Comparison of ENCODE assay signal across 8 mouse cellular contexts in genomic region chr1:153635521-153635920, GRCm38 (mm10). TPM values are rescaled to one million over a fixed set of nuclear protein-coding genes. Genes with fewer than 3 reads are reported as not detected.
DNase-seq lines count a peak whose midpoint lies in the region; ATAC-seq and TF ChIP-seq lines count a peak whose summit lies in the region.

No protein-coding gene starts in this region.

- H3K4me3 ChIP-seq in kidney, adult 2 months (ENCODE audit: insufficient read depth, low read depth, low read length) = no peak overlapping the region
- H3K4me3 ChIP-seq in kidney, embryonic 14.5 days (ENCODE audit: low read length) = no peak overlapping the region
- no peak overlapping the region for H3K4me3 ChIP-seq in left cerebral cortex, adult 2 months

- peak; percentile 94 for DNase-seq in kidney, adult 2 months
- DNase-seq in adrenal gland, postnatal 36 days = peak; percentile 60
- peak; percentile 47 to 70 for DNase-seq in gastrocnemius, postnatal 4 days (ENCODE audit: low spot score in 2 of 2)
- peak; percentile 37 to 46 for DNase-seq in left cerebral cortex, adult 2 months (ENCODE audit: extremely low spot score in 1 of 2, low spot score in 2 of 2)
- DNase-seq in skeletal muscle tissue, adult 2 months (ENCODE audit: low read depth, low spot score) = peak; percentile 69
- DNase-seq in MN1 (ENCODE audit: low spot score) = no peak

- no peak for TF ChIP-seq CTCF in kidney, adult 2 months (conservative IDR thresholded peaks at IDR 0.05; ENCODE audit: insufficient read depth, insufficient read length, low read depth, low read length)
- no peak for TF ChIP-seq CTCF in left cerebral cortex, adult 2 months (IDR thresholded peaks at IDR 0.05)

- no peak overlapping the region for H3K27ac ChIP-seq in kidney, adult 2 months (ENCODE audit: insufficient read depth, low read depth, low read length)
- H3K27ac ChIP-seq in kidney, embryonic 14.5 days (ENCODE audit: low read depth, low read length) = no peak overlapping the region
- no peak overlapping the region for H3K27ac ChIP-seq in left cerebral cortex, adult 2 months

- H3K4me1 ChIP-seq in kidney, adult 2 months (ENCODE audit: control insufficient read depth, insufficient read depth, low read length) = no peaks in the 10 kb centered on the region
- H3K4me1 ChIP-seq in kidney, embryonic 14.5 days (ENCODE audit: control insufficient read depth, insufficient read depth, low read length) = no peaks in the 10 kb centered on the region

- no peaks in the 10 kb centered on the region for H3K36me3 ChIP-seq in kidney, adult 2 months (ENCODE audit: control insufficient read depth, insufficient read depth, low read length)
- H3K36me3 ChIP-seq in kidney, embryonic 14.5 days (ENCODE audit: control insufficient read depth, insufficient read depth, low read length) = no peaks in the 10 kb centered on the region

- no peak for TF ChIP-seq POLR2A in kidney, adult 2 months (IDR thresholded peaks at IDR 0.05; ENCODE audit: low read depth, low read length)

- 42% methylated on average over 3 of the region's 3 CpGs for WGBS in kidney, adult 2 months
- 90% methylated on average over 3 of the region's 3 CpGs for WGBS in kidney, embryonic 14.5 days

- H3K9me3 ChIP-seq in kidney, embryonic 14.5 days (ENCODE audit: control insufficient read depth, low read length) = no peaks in the 10 kb centered on the region

- H3K4me2 ChIP-seq in kidney, embryonic 14.5 days (replicated peaks; ENCODE audit: low read depth, low read length) = no peak overlapping the region

- no peaks in the 10 kb centered on the region; the same call in 1 of the 2 replicates for H3K27me3 ChIP-seq in kidney, adult 2 months (replicated peaks; ENCODE audit: control insufficient read depth, insufficient read depth, low read length)
- no peaks in the 10 kb centered on the region for H3K27me3 ChIP-seq in kidney, embryonic 14.5 days (ENCODE audit: control insufficient read depth, insufficient read depth, low read length)

- intact Hi-C loops in left cerebral cortex, adult 2 months (cut with DNase I) = no loop called here

- ATAC-seq in kidney, embryonic 14.5 days (ENCODE audit: low FRiP score, low TSS enrichment) = no peak
- ATAC-seq in erythroid progenitor cell, adult 5-6 weeks (replicated peaks; ENCODE audit: low FRiP score, poor library complexity, severe bottlenecking) = no peak

- no peak overlapping the region for H3K9ac ChIP-seq in kidney, embryonic 14.5 days (ENCODE audit: low read depth, low read length)

RNA-seq across cellular contexts. Expression of gene Rgs8, which starts 17.3 kb away (rescaled TPM):
- 0.02 and 0.03 TPM in 2 replicates for polyA plus RNA-seq in kidney, adult 2 months (2012; rRNA removed)
- polyA plus RNA-seq in kidney, embryonic 14.5 days (2014; fragmentation: Nextera tagmentation; extraction: Ambion mirVana) = 0.04 and 0.10 TPM in 2 replicates
- under 1 TPM in 1 of 2 experiments, not detected in 1; 0.07 TPM for total RNA-seq in adrenal gland, postnatal 36 days (2021)
- 1 to 10 TPM; 2.1 to 2.5 TPM for total RNA-seq in gastrocnemius, postnatal 4 days (2021)
- 10 to 100 TPM; 61.1 to 63.2 TPM for total RNA-seq in left cerebral cortex, adult 2 months (2021)
- total RNA-seq in erythroid progenitor cell, adult 5-6 weeks (2015; ENCODE audit: low replicate concordance) = not detected in 2 replicates
- total RNA-seq in erythroid progenitor cell, adult 5-6 weeks (2017; ENCODE audit: low replicate concordance) = not detected in 2 replicates

Comparison
In these comparisons a context has a peak if more than half of its experiments do, and no peak if none do; other contexts are left out.
1. RNA of gene Rgs8, which starts 17.3 kb away (total RNA-seq): 61.1 to 63.2 TPM in left cerebral cortex, adult 2 months; 2.1 to 2.5 TPM in gastrocnemius, postnatal 4 days, 0.07 TPM in adrenal gland, postnatal 36 days and not detected in erythroid progenitor cell, adult 5-6 weeks; every median in the first group is over 10 times any median in the second.